In the genomic region with DNA sequence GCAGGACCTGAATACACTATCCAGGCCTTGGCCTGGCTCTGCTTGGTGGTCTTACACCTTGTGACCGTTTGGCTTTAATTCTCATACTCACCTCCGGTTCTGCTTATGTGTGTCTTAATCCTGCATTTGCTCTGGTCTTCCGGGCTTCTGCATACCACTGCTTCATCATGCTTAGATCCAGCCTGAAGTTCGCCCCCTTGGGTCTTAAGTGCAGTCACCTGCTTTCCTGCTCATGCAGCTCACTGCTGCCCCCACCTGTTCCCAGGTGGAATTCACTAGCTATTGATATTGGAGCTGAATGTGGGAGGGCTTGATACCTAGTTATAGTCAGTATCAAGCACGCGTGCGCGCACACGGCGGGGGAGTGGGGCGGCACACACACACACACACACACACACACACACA, we compare ENCODE assay signal across 8 mouse cellular contexts. TPM values are rescaled to one million over a fixed set of nuclear protein-coding genes. Genes with fewer than 3 reads are reported as not detected.
DNase-seq lines count a peak whose midpoint lies in the region; ATAC-seq lines count a peak whose summit lies in the region.

No protein-coding gene starts in this region.

- H3K27ac ChIP-seq in hindbrain, embryonic 14.5 days: no peak overlapping the region

- H3K4me1 ChIP-seq in hindbrain, embryonic 14.5 days (replicated peaks; ENCODE audit: control insufficient read depth, insufficient read depth, low read length): no peaks in the 10 kb centered on the region

- peak; percentile 55; the same call in 1 of the 2 replicates for ATAC-seq in hindbrain, embryonic 14.5 days (ENCODE audit: low FRiP score)

- no peak overlapping the region for H3K9ac ChIP-seq in hindbrain, embryonic 14.5 days

- no peaks in the 10 kb centered on the region for H3K36me3 ChIP-seq in hindbrain, embryonic 14.5 days (replicated peaks; ENCODE audit: control insufficient read depth, insufficient read depth)

- WGBS in hindbrain, embryonic 14.5 days: 26% methylated on average over 11 of the region's 11 CpGs

- H3K27me3 ChIP-seq in hindbrain, embryonic 14.5 days (ENCODE audit: control insufficient read depth, insufficient read depth, low read length): no peaks in the 10 kb centered on the region

- 0 out of 2 replicates have a peak overlapping the region, but pooled peaks have one; percentile 3 for H3K4me3 ChIP-seq in hindbrain, embryonic 14.5 days (replicated peaks; ENCODE audit: low read length)

- peak overlapping the region; percentile 37; the same call in 1 of the 2 replicates for H3K4me2 ChIP-seq in hindbrain, embryonic 14.5 days (replicated peaks)

- no peaks in the 10 kb centered on the region for H3K9me3 ChIP-seq in hindbrain, embryonic 14.5 days (ENCODE audit: control insufficient read depth, low read length)

- peak; percentile 88 for DNase-seq in R1 (ENCODE audit: low read depth, low spot score)
- peak; percentile 84 for DNase-seq in cerebellum, adult 8-10 months
- peak; percentile 66 to 93 for DNase-seq in frontal cortex, adult 2 months (ENCODE audit: extremely low spot score in 1 of 2, low spot score in 1 of 2)
- peak; percentile 88 for DNase-seq in hindbrain, embryonic 14.5 days (ENCODE audit: low spot score)
- peak; percentile 61 to 74 for DNase-seq in layer of hippocampus, postnatal 36 days
- peak; percentile 80 for DNase-seq in lung, postnatal 36 days
- peak; percentile 76 for DNase-seq in retina, postnatal 7 days (ENCODE audit: low read depth, low spot score)
- peak; percentile 34 to 52 for DNase-seq in urinary bladder, postnatal 36 days (ENCODE audit: low spot score in 2 of 2)

RNA-seq across cellular contexts. Expression of a gene that starts 13.9 kb away (rescaled TPM):
- 2.3 TPM in 2 replicates for polyA plus RNA-seq in frontal cortex, adult 2 months (2012; rRNA removed)
- 4.2 and 4.5 TPM in 2 replicates for polyA plus RNA-seq in hindbrain, embryonic 14.5 days (2014; fragmentation: Nextera tagmentation; extraction: Ambion mirVana)
- total RNA-seq in layer of hippocampus, postnatal 36 days (2021): 1 to 10 TPM; 1.3 TPM

RNA-seq across cellular contexts. Expression of a gene that starts 18.9 kb away (rescaled TPM):
- 1,143 and 1,191 TPM in 2 replicates for polyA plus RNA-seq in frontal cortex, adult 2 months (2012; rRNA removed)
- polyA plus RNA-seq in hindbrain, embryonic 14.5 days (2014; fragmentation: Nextera tagmentation; extraction: Ambion mirVana): 2,853 and 2,859 TPM in 2 replicates
- total RNA-seq in layer of hippocampus, postnatal 36 days (2021): 1,000 to 10,000 TPM; 1,352 to 1,459 TPM
